Mouse (Mus musculus) erythroid progenitor cell, adult 5-6 weeks (primary cell): ENCODE measurements around the gene Capn8. TPM values are rescaled to one million over a fixed set of nuclear protein-coding genes. Genes with fewer than 3 reads are reported as not detected.

Source experiments
- ATAC-seq: replicated peaks from 2 replicates; pipeline ENCODE4 v1.8.0; 2016; ENCODE audit warnings: moderate number of reproducible peaks, mild to moderate bottlenecking, moderate TSS enrichment, inconsistent platforms; ENCODE audit not compliant: poor library complexity, low FRiP score, severe bottlenecking
- total RNA-seq, 2 experiments: library from RNA; stranded (forward) in 1 of 2; stranded (reverse) in 1 of 2; fragments of 150-400 nt in 1 of 2; fragments of 186-747, 209-891 nt in 1 of 2; gene quantifications; 2 replicates each; pipeline versions ENCODE4 v1.2.3 to v1.2.4; 2015 to 2017; ENCODE audit warnings: low replicate concordance in 2 of 2

Capn8 gene
- total RNA-seq, 2 experiments from 2014 or later, result not detected

- ATAC-seq, result no peak
Observed at GRCm38 (mm10) chr1:182543136-182543535, 21.7 kb upstream of the Capn8 start.

- ATAC-seq, result no peak
Observed at GRCm38 (mm10) chr1:182543906-182544305, 20.9 kb upstream of the Capn8 start.

GRCm38 (mm10) chr1:182550761-182551160, 14.0 kb upstream of the Capn8 start:
- ATAC-seq, result no peak

GRCm38 (mm10) chr1:182553649-182554375, 11.0 kb upstream of the Capn8 start:
- ATAC-seq, result no peak

GRCm38 (mm10) chr1:182558271-182558670, 6.5 kb upstream of the Capn8 start:
- ATAC-seq, result no peak

GRCm38 (mm10) chr1:182559530-182559929, 5.3 kb upstream of the Capn8 start:
- ATAC-seq, result no peak

- no peak for ATAC-seq
Observed at GRCm38 (mm10) chr1:182560390-182561098, 4.3 kb upstream of the Capn8 start.

GRCm38 (mm10) chr1:182561945-182562514, 2.8 kb upstream of the Capn8 start:
- ATAC-seq, result no peak

GRCm38 (mm10) chr1:182562576-182563370, 2.0 kb upstream of the Capn8 start:
- ATAC-seq, result no peak

GRCm38 (mm10) chr1:182565351-182565835, 586 bp downstream of the Capn8 start:
- ATAC-seq, result no peak

GRCm38 (mm10) chr1:182571148-182571547, 6.3 kb downstream of the Capn8 start:
- ATAC-seq, result no peak

GRCm38 (mm10) chr1:182571973-182572372, 7.2 kb downstream of the Capn8 start:
- ATAC-seq, result no peak

- ATAC-seq, result no peak
Observed at GRCm38 (mm10) chr1:182573856-182574665, 9.3 kb downstream of the Capn8 start.

- ATAC-seq, result no peak
Observed at GRCm38 (mm10) chr1:182574666-182575049, 9.9 kb downstream of the Capn8 start.

GRCm38 (mm10) chr1:182584169-182584568, 19.4 kb downstream of the Capn8 start:
- no peak for ATAC-seq

GRCm38 (mm10) chr1:182585162-182585840, 20.5 kb downstream of the Capn8 start:
- ATAC-seq, result no peak

GRCm38 (mm10) chr1:182587706-182588105, 22.9 kb downstream of the Capn8 start:
- no peak for ATAC-seq

GRCm38 (mm10) chr1:182591491-182591890, 26.7 kb downstream of the Capn8 start:
- no peak for ATAC-seq

GRCm38 (mm10) chr1:182592436-182592835, 27.6 kb downstream of the Capn8 start:
- ATAC-seq, result no peak
